Mouse (Mus musculus) T-cell, adult 2 months (primary cell): ENCODE data around the gene Sp2.

Experiments
- DNase-seq: peaks from one replicate; pipeline ENCODE4 v3.0.0; 2022; ENCODE audit warnings: low spot score

Sp2 gene

DNA sequence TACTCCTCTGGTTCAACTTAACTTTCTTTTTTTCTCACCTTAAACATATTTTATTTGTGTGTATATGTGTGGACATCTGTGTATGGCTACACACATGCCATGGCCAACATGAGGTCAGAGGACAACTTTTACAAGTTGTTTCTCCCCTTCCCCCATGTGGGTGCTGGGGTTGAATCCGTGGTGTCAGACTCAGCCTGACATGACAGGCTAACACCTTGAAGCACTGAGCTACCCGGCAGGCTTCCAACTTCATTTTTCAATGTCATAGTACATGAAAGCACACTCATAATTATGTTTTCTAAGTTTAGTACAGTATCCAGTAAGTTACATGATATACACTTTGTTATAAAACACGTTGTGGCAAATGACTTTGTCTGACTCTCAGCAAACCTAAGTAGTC is 12.4 kb downstream of the Sp2 start:
- no peak for DNase-seq

DNA sequence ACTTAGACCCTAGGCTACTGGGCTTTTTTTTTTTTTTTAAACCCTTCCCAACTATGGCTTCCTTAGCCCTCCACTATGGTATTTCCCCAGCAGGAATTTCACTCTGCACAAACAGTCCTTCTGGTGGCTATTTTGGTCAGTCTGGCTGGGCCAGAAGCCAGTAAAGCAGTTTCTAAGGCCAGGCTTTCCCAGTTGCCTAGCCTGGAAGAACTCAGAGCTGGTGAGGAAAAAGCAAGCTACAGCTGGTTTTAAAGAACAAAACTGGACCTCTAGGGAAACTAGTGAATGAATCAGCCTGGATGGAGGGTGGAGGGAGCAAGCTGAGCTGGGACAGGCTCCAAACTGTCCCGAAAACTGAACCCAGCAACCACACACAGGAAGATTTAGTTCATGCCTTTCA is 13.0 kb downstream of the Sp2 start:
- DNase-seq, result no peak

DNA sequence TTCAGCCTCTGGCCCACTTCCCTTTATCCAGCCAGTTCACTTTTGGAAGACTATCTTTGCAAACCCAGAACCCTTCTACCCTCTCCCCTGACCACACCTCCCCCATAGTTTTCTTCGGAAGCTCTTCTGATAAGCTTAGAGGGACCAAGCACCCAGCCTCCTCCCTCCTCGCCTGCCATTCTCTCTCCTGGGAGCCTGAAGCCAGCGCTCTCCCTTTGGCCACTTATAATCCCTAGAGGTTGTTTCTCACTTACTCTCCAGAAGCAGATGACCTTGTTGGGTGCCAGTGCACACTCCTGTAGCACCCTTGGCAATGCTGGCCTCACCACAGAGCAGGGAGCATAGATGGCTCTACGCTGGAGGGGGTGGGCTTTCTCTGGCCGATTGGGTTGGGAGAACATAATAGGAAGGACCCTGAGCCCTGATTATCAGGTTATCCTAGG is 13.5 kb downstream of the Sp2 start:
- DNase-seq, result no peak

DNA sequence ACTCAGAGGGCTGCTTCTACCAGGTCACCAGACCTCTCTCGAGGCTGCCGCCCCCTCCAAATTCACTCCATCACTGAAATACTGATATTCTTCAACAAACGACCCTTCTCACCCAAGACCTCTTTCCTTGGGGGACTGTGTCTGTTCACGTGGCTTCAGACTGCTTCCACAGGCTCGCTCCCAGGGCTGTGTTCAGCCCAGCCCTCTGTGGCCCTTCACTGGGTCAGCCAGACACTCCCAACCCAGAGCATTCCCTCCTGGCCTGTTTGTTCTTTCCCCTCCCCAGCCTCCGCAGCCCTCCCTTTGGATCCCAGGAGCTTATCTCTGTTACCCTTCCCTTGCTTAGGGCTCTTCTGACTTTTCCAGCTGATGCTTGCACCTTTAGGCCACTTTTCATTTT is 14.3 kb downstream of the Sp2 start:
- DNase-seq, result no peak

DNA sequence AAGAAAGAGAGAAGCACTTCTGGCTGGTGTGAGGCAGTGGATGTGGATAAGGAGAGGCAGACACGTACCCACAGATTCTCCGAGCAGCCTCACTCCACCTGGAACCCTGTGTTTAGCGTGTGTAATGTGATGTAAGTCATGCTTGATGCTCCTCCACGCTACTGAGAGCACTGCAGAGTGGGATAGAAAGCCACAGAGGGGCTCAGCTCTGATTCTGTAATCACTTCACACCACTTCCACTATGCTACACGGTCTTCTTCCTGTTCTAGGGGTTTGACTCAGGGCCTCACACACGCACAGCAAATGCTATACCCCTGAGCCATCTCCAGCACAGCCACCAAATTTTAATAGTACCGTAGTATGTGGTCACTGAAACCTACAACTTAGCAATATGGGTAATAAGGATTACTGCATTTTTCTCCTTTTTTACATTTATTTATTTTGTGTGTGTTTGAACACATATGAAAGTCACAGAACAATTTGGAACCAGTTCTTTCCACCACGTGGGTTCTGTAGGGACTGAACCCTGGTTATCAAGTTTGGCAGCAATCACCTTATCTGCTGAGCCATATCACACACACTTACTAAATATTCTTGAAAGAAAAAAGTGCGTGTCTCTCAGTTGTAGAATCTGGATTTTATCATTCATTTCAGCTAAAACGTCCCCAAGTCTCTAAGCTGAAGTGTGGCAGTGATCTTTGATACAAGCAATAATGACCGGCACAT is 15.1 kb downstream of the Sp2 start:
- DNase-seq, result peak; percentile 37

DNA sequence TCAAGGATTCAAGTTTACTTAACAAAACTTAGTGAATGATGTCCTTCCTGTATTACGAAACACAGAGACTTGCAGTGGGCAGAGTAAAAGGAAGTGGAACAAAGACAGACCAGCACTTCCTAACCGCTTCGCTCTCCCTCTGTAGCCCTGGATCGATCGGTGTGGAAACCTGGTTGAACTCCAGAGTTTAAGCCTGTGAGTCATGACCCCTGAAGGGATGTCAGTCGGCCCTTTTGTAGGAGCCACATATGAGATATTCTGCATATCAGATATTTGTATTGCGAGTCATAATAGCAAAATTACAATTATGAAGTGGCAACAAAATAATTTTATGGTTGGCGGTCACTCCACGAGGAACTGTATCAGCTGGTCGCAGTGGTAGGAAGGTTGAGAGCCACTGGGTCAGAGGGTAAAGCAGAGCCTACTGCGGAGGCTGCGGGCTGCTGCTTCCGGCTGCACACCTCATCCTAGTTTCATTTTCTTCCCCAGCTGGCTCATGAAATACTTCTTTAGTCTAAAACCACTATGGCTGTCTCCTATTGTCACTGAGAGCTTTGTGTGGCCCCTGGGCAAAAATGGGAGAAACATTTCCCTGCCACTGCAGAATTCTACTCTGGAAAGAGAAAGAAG is 15.7 kb downstream of the Sp2 start:
- peak; percentile 69 for DNase-seq

DNA sequence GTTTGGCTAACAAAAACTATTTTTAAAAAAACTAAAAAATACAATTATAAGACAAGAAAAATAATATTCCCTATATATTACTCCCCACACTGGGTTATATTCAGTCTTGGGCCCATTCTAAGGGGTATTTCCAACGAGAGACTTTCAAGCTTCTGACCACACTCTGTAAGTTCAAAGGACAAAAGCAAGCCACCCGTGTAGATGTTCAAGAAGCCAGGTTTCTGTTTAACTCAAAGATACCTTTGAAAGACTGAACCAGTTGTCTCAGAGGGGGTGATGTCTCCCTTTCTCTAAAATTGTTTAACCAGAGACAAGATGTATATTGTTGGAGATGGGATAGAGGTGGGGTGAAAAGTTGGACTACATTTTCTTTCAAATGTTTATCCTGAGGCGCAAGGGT is 16.6 kb downstream of the Sp2 start:
- DNase-seq, result no peak

DNA sequence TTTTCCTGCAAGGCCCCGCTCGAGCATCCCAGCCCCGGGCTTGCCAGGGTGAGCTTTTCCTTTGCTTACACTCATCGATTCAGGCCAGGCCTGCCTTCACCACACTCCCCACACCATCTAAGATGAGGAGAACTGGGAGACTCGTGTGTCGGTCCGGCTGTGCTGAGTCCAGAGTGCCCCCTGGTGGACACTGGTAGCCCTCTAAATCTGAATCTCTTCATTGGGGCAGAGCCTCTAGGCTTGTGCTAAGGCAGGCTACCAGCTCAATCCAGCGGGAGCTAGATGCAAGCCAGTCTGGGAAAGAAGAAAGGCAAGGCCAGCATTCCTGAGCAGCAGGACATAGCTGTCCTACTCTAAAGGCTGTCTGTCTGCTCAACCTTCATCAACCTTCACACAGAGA is 19.2 kb downstream of the Sp2 start:
- peak; percentile 76 for DNase-seq

DNA sequence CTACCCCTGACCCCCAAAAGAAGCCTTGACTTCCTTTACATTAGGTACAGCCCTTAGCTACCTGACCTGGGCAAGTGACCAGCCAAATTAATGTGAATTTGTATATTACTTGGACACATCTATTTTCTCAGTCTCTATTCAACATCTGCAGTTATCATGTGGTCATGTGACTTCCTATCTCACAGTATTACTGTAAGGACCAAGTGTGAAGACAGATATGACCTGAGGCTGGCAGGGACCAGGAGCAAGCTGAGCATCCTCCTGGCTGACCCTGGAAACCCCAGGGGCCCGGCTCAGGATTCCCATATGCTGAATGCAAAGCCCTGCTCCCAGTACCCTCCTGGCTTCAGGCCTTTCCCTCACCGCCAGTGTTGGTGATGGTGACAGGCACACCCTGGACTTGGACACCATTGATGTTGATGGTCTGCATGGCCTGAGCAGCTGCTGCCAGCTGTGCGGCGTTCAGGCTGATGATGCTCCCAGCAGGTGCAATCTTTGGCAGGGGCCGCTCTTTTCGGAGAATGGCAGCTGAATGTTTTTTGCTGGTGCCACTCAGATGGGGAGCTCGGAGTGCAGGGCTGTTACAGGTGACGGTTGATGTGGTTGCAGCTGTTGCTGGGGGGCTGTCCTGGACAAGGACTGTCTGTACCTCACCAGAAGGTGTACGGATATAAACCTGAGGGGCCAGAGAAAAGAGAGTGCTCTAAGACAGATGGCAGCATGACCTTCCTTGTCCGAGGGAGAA is 25.5 kb downstream of the Sp2 start:
- no peak for DNase-seq

DNA sequence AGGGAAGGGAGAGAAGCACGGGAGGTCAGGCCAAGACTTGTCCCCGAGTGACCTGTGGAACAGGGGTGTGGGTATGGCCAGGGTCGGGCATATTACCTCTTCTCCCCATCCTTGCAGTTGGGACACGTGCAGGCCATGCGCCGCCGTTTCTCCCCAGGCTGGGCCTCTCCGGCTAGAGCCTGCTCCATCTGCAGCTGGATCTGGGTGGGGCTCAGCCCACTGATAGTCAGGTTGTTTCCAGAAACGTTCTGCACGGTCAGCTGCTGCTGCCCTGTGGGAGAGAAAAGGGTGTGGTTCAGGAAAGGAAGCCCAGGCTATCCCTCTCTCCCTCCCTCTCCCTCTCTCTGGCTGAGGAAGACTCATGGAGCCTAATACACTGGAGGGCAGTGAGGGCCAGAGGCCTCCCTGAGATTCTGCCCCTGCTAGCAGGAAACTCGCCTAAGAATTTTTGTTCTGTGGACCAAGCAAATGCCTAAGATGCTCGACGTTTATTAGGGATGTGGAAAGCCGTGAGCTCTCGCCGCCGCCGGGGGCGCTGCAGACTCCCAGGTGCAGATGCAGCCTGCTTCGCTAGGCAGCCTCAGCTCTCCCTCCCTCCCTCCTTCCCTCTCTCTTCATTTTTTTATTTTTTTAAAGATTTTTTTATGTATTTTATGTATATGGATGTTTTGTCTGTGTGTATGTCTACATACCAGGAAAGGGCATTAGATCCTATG is 26.6 kb downstream of the Sp2 start:
- DNase-seq, result no peak

DNA sequence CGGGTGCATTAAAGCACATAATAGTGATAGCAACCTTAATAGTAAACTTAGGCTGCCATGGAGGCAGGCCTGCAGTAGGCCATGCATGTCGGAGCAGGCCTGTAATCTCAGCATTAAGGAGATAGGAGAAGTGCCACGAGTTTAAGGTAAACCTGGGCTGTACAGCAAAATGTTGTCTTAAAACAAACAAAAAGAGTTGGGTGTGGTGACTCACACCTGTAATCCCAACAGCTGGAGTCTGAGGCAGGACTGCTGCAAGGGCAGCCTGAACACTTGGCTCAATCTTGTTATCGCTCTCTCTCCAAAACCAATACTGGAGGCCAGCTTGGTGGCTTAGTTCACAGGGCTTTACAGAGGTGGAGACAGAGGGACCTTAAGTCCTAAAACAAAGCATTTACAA is 27.7 kb downstream of the Sp2 start:
- no peak for DNase-seq

DNA sequence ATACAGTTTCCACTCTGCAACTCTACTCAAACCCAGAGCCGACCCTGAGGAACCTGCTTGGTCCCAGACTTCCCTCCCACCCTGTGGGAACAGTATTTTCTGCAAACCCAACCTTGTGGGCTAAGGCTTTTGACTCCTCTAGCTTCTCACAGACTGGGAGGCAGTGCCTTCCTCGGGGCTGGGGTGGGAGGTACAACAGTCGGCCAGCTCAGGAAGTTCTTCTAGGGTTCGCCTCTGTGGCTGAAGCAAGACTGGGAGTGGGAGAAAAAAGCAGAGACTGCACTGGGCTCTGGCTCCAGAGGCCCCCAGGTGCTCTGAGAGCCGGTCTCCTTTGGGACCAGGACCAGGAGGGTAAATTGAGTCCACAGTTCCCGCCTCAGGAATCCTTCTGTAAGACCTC is 29.9 kb downstream of the Sp2 start:
- DNase-seq, result no peak

DNA sequence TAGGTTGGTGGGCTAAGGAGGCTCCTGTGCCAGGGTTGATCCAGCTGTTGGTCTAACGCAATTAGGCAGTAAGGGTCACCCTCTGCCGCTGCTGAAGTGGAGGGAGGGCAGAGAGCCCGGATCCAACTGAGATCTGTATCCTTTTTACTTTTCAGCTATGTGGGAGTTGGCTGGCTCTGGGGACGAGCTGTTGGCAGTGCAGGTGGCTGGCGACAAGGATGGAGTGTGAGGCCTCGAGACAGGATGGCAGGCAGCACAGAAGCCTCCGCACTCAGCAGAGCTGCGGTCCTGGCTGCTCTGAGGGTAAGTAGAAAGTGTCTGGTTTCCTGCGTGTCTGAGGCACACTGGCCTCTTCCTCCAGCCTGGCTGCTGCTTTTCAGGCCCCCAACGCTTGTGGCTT is 30.3 kb downstream of the Sp2 start:
- no peak for DNase-seq

DNA sequence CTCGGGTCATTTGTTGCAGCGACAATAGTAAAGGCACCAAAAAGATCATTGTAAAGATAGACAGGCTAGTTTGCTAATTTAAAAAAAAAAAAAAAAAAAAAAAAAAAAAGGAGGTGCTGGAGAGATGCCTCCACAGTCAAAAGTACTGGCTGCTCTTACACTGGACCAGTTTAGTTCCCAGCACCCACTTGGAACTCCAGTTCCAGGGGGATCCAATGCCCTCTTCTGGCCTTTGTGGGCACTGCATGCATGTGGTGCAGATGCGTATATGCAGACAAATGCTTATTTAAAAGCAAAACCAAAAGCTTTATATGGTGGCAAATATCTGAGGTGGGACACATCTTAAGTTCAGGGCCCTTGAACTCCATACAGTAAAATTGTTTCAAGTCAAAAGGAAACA is 32.0 kb downstream of the Sp2 start:
- DNase-seq, result peak; percentile 34

DNA sequence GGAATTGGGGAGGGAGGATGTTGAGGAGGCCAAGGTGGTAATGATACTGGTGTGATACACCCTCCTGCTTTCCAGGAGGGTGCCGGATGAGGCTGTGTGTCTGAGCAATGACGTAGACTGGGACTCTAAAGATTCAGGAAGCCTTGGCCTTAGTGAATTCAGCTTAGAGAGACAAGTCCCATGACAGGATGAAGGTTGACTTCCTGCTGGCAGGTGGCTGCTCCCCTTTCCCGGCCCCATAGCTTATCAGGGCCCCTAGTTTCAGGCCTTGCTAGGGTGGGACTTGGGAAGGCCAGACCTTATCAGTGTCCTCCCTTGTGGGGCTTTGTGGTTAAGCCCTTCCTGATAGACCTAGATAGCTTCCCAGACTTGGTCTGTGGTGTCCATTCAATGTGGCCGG is 34.9 kb downstream of the Sp2 start:
- DNase-seq, result no peak

DNA sequence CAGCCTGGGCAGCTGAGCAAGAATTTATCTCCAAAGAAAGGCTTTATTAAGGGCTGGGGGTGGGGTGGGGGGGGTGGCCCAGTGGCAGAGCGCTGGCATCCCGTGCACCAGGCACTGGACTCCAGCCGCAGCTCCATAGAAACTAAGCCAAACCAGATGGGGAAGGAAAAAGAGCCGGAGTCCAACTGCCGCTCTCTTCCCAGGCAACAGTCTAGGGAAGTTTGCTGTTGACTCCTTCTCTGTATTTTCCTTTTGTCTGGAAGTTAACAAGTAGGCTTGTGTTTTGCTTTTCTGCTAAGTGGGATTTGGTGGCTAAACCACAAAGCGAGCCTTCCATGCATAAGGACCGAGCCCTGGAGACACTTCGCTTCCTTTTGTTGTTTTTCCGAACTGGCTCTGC is 36.3 kb downstream of the Sp2 start:
- DNase-seq, result no peak

DNA sequence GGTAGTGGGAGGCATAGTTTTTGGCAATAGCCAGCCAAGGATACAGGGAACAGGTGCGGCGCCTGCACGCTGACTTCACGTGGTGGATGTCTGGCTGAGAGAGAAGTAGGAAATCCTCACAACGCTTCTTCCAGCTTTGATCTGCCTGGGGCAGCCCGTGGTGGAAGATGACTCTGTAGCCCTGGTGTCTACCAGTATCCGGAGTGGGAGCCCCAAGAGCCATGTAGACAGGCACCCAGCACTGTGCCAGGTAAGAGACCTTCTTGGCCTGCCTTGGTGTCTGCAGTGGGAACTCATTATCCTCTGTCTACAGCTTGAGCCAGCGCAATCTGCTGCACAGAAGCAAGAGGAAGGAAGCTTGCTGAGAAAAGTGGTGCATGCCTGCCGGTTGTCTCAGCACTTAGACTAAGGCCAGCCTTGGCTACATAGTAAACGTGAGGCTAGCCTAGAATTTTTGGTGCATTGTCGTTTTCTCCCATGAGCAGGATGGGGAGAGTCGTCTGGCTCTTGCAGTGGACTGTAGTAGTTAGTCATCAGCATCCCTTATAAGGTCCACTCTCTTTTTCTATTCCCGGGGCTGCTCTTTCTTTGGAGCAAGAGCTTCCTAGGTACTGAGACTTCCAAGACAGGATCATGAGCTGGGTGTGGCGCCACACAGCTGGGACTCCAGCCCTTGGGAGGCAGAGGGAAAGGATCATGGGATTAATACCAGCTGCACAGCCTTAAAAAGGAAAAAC is 37.7 kb downstream of the Sp2 start:
- DNase-seq, result peak; percentile 35

DNA sequence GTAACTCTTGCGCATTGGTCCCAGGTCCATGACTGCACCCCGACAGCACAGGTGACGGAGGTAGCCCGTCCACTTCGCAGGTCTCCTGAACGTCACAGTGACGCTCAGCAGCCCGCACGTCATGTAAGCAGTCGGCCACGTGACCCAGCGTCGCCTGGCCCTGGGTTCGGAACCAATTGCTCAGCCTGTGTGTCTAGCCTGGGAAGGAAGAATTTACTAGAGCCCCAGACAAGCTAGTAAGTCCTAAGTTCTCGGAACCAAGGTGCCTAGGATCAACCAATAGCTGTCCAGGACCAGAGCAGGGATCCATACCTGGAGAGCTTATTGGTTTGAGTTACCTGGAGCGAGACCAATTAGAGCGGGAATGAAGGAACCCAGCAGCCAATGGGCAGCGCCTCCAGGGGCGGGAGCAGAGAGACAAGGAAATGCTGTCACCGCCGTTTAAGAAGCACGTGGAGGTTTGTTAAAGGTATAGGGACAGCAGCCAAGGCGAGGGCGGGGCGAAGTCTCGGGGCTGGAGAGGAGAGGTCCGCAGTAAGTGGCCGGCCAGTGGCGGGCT is 38.9 kb downstream of the Sp2 start, which contains the start of gene Pnpo:
Pnpo (minus strand) TSS at position 241 of the 559 bp plus-strand sequence.
- DNase-seq, result peak; percentile 94

DNA sequence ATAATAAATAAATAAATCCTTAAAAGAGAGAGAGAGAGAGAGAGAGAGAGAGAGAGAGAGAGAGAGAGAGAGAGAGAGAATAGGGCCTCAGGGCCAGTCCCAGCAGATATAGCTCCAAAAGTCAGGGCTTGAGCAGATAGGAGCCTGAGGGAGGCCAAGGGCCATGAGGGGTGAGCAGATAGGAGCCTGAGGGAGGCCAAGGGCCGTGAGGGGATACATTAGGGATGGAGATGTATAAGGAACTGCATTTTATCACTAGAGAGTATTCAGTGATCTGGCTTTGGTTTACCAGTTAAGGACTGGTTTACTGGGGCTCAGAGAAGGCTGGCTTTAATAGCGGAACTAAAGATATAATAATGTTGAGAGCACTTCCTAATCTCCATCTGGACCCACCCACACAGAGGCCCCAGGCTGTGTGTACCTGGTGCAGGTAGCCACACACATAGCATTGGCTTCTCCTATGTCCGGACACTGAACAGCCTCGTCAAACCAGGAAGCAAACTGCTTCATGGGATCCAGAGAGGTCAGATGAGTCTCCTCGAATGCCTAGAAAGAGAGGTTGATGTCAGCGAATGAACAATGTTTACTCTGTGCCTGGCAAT is 40.7 kb downstream of the Sp2 start:
- no peak for DNase-seq

DNA sequence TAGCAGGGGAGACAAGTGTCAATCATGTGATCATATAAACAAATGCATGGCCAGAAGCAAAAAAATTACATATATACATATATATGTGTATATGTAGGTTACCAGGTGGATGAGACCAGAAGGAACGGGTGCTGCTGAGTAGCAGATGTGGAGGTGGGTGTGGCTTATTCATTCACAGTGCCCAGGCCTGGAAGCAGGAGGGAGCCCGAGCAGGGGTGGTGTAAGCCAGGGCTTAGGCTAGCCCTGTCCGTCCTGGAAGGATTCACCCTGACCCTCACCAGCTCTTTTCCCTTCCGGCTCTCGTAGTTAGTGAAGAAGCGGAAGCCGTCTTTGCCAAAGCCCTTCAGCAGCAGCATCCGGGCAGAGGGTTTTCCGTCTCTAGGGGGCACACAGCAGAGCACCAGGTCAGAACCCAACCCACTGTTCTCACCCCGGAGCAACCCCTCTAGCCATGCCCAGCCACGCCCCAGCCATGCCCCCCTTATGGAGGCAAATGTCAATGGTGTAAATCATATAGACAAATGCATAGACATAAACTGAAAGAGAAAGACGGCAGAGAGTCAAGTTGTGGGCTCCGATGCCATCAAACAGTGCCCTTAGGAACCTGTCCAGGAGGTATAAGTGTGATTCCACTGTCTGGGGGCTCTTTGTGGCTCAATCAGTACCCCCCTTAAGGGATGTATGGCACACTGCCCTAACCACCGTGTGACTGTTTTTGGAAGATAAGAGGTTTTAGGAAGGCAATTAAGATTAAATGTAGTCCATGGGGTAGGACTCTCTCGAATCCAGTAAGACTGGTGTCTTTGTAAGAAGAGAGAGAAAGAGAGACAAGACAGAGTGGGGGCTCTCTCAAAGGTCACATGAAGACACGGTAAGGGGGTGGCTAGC is 41.9 kb downstream of the Sp2 start:
- no peak for DNase-seq
